Mouse (Mus musculus) embryonic facial prominence, embryonic 12.5 days (tissue): ENCODE data around the gene Ass1. TPM values are rescaled to one million over a fixed set of nuclear protein-coding genes. Genes with fewer than 3 reads are reported as not detected.
A peak's percentile ranks its signal among the peaks of the same experiment; 100 is the strongest.

Experiments
- ATAC-seq: fragments of 200-750 bp; cut with Nextera tagmentation; 2 replicates; pipeline ENCODE4 v1.8.0; 2017; ENCODE audit not compliant: insufficient number of reproducible peaks, insufficient read depth, low FRiP score, low TSS enrichment
- H3K27ac ChIP-seq: fragments of 300-500 bp; sonication (generic); 2 replicates; pipeline ENCODE4 v1.5.1; 2016; ENCODE audit warnings: mild to moderate bottlenecking
- H3K27me3 ChIP-seq: fragments of 300-500 bp; sonication (generic); 2 replicates; pipeline ENCODE4 v1.6.1; 2016; ENCODE audit warnings: mild to moderate bottlenecking, moderate library complexity
- H3K36me3 ChIP-seq: fragments of 300-500 bp; sonication (generic); 2 replicates; pipeline ENCODE4 v1.6.1; 2016; ENCODE audit warnings: mild to moderate bottlenecking
- H3K4me1 ChIP-seq: fragments of 300-500 bp; sonication (generic); 2 replicates; pipeline ENCODE4 v1.6.1; 2016
- H3K4me2 ChIP-seq: fragments of 300-500 bp; sonication (generic); replicated peaks from 2 replicates; pipeline ENCODE4 v1.6.1; 2016; ENCODE audit warnings: mild to moderate bottlenecking, moderate library complexity
- H3K4me3 ChIP-seq: fragments of 300-500 bp; sonication (generic); 2 replicates; pipeline ENCODE4 v1.5.1; 2016; ENCODE audit warnings: mild to moderate bottlenecking
- H3K9ac ChIP-seq: fragments of 300-500 bp; sonication (generic); 2 replicates; pipeline ENCODE4 v1.6.1; 2016; ENCODE audit warnings: mild to moderate bottlenecking, moderate library complexity
- H3K9me3 ChIP-seq: fragments of 300-500 bp; sonication (generic); 2 replicates; pipeline ENCODE4 v1.6.1; 2016; ENCODE audit warnings: mild to moderate bottlenecking, moderate library complexity
- WGBS: fragments of 180-500 bp; shearing (Covaris S2); methylation state at CpG from one replicate; pipeline ENCODE4 v1.1.7; 2016; 5-methylcytosine and 5-hydroxymethylcytosine counted together
- polyA plus RNA-seq: library from polyadenylated mRNA; unstranded; fragments of >200 nt; fragmentation: Nextera tagmentation; extraction: Ambion mirVana; gene quantifications from 2 replicates; pipeline ENCODE4 v1.2.1, GENCODE M21; 2016

Ass1 gene
- polyA plus RNA-seq, 1 experiment from 2014 or later, result 9.3 TPM

GRCm38 (mm10) chr2:31447536-31447935 is 22.5 kb upstream of the Ass1 start:
- Histone ChIP-seq H3K4me3 (no peak overlapping the region), H3K27ac (no peak overlapping the region), H3K36me3 (no peaks in the 10 kb centered on the region), H3K9ac (no peak overlapping the region), H3K4me2 (no peak overlapping the region), H3K27me3 (no peaks in the 10 kb centered on the region), H3K4me1 (peaks cover 41% of the 10 kb centered on the region), H3K9me3 (no peaks in the 10 kb centered on the region)
- ATAC-seq, result no peak
- 76% methylated on average over 2 of the region's 2 CpGs for whole genome bisulfite sequencing

GRCm38 (mm10) chr2:31448756-31449440 is 21.1 kb upstream of the Ass1 start:
- Histone ChIP-seq H3K4me1 (peaks cover 38% of the 10 kb centered on the region; the same call in 1 of the 2 replicates), H3K27ac (no peak overlapping the region)
- no peak for ATAC-seq

GRCm38 (mm10) chr2:31449441-31449815 is 20.6 kb upstream of the Ass1 start:
- Histone ChIP-seq H3K4me3 (no peak overlapping the region), H3K4me2 (no peak overlapping the region), H3K27ac (no peak overlapping the region), H3K4me1 (peaks cover 43% of the 10 kb centered on the region; the same call in 1 of the 2 replicates), H3K9ac (no peak overlapping the region), H3K9me3 (no peaks in the 10 kb centered on the region), H3K36me3 (no peaks in the 10 kb centered on the region), H3K27me3 (no peaks in the 10 kb centered on the region)
- ATAC-seq, result no peak
- 46% methylated on average over 4 of the region's 4 CpGs for WGBS

More at GRCm38 (mm10) chr2:31448756-31449440, 21.1 kb upstream of the Ass1 start:
- Histone ChIP-seq H3K4me2 (no peak overlapping the region), H3K4me3 (no peak overlapping the region), H3K9me3 (no peaks in the 10 kb centered on the region), H3K9ac (no peak overlapping the region), H3K27me3 (no peaks in the 10 kb centered on the region), H3K36me3 (no peaks in the 10 kb centered on the region)
- WGBS, result 45% methylated on average over 3 of the region's 3 CpGs

- ATAC-seq, result no peak
- H3K36me3 ChIP-seq, result no peaks in the 10 kb centered on the region
- H3K4me3 ChIP-seq, result no peak overlapping the region
- WGBS, result 93% methylated on average over 4 of the region's 4 CpGs
- H3K4me1 ChIP-seq, result peaks cover 47% of the 10 kb centered on the region; the same call in 1 of the 2 replicates
- H3K4me2 ChIP-seq, result no peak overlapping the region
- H3K27me3 ChIP-seq, result no peaks in the 10 kb centered on the region
- H3K27ac ChIP-seq, result no peak overlapping the region; the same call in 1 of the 2 replicates
- H3K9ac ChIP-seq, result no peak overlapping the region
- no peaks in the 10 kb centered on the region for H3K9me3 ChIP-seq
Measured at GRCm38 (mm10) chr2:31449902-31450301, 20.1 kb upstream of the Ass1 start.

- H3K4me1 ChIP-seq, result peaks cover 41% of the 10 kb centered on the region; the same call in 1 of the 2 replicates
- WGBS, result 40% methylated on average over 3 of the region's 3 CpGs
- ATAC-seq, result no peak
Measured at GRCm38 (mm10) chr2:31450661-31451060, 19.3 kb upstream of the Ass1 start.

GRCm38 (mm10) chr2:31451530-31451929 is 18.5 kb upstream of the Ass1 start:
- Histone ChIP-seq H3K27ac (no peak overlapping the region), H3K36me3 (no peaks in the 10 kb centered on the region), H3K27me3 (no peaks in the 10 kb centered on the region), H3K4me3 (no peak overlapping the region), H3K9ac (no peak overlapping the region), H3K4me1 (peaks cover 35% of the 10 kb centered on the region; the same call in 1 of the 2 replicates), H3K9me3 (no peaks in the 10 kb centered on the region), H3K4me2 (no peak overlapping the region)
- 36% methylated on average over 1 of the region's 1 CpGs for WGBS
- ATAC-seq, result no peak

More at GRCm38 (mm10) chr2:31450661-31451060, 19.3 kb upstream of the Ass1 start:
- H3K36me3 ChIP-seq, result no peaks in the 10 kb centered on the region
- no peak overlapping the region for H3K4me2 ChIP-seq
- H3K9ac ChIP-seq, result no peak overlapping the region
- no peak overlapping the region for H3K4me3 ChIP-seq
- H3K27ac ChIP-seq, result no peak overlapping the region
- H3K9me3 ChIP-seq, result no peaks in the 10 kb centered on the region
- no peaks in the 10 kb centered on the region for H3K27me3 ChIP-seq

- WGBS, result 82% methylated on average over 13 of the region's 13 CpGs
- H3K27ac ChIP-seq, result no peak overlapping the region
- ATAC-seq, result no peak
Measured at GRCm38 (mm10) chr2:31453011-31453410, 17.0 kb upstream of the Ass1 start.

GRCm38 (mm10) chr2:31453559-31454177 is 16.3 kb upstream of the Ass1 start:
- Histone ChIP-seq H3K27me3 (peaks cover 11% of the 10 kb centered on the region), H3K4me2 (no peak overlapping the region), H3K36me3 (no peaks in the 10 kb centered on the region), H3K9ac (no peak overlapping the region; the same call in 1 of the 2 replicates), H3K9me3 (no peaks in the 10 kb centered on the region), H3K4me3 (no peak overlapping the region), H3K4me1 (peaks cover 35% of the 10 kb centered on the region; the same call in 1 of the 2 replicates), H3K27ac (no peak overlapping the region)
- ATAC-seq, result no peak; the same call in 1 of the 2 replicates
- WGBS, result 38% methylated on average over 11 of the region's 11 CpGs

More at GRCm38 (mm10) chr2:31453011-31453410, 17.0 kb upstream of the Ass1 start:
- Histone ChIP-seq H3K4me3 (no peak overlapping the region), H3K9me3 (no peaks in the 10 kb centered on the region), H3K27me3 (0 out of 2 replicates have a peak, but pooled peaks cover 7% of the 10 kb centered on the region), H3K4me1 (peaks cover 35% of the 10 kb centered on the region; the same call in 1 of the 2 replicates), H3K4me2 (no peak overlapping the region), H3K36me3 (no peaks in the 10 kb centered on the region), H3K9ac (no peak overlapping the region)

- Histone ChIP-seq H3K4me2 (no peak overlapping the region), H3K36me3 (no peaks in the 10 kb centered on the region), H3K9ac (no peak overlapping the region), H3K27ac (0 out of 2 replicates have a peak overlapping the region, but pooled peaks have one; percentile 23), H3K9me3 (no peaks in the 10 kb centered on the region), H3K27me3 (peaks cover 17% of the 10 kb centered on the region), H3K4me3 (no peak overlapping the region), H3K4me1 (peaks cover 35% of the 10 kb centered on the region; the same call in 1 of the 2 replicates)
- no peak for ATAC-seq
- WGBS, result 50% methylated on average over 8 of the region's 8 CpGs
Measured at GRCm38 (mm10) chr2:31454280-31454679, 15.7 kb upstream of the Ass1 start.

- 81% methylated on average over 7 of the region's 7 CpGs for WGBS
- Histone ChIP-seq H3K4me2 (no peak overlapping the region), H3K27me3 (peaks cover 29% of the 10 kb centered on the region), H3K9ac (no peak overlapping the region), H3K4me1 (peaks cover 28% of the 10 kb centered on the region), H3K27ac (no peak overlapping the region), H3K9me3 (no peaks in the 10 kb centered on the region), H3K36me3 (no peaks in the 10 kb centered on the region), H3K4me3 (no peak overlapping the region)
- ATAC-seq, result no peak
Measured at GRCm38 (mm10) chr2:31455418-31455817, 14.6 kb upstream of the Ass1 start.

- no peak overlapping the region for H3K27ac ChIP-seq
- H3K36me3 ChIP-seq, result no peaks in the 10 kb centered on the region
- H3K9ac ChIP-seq, result no peak overlapping the region
- no peak overlapping the region for H3K4me2 ChIP-seq
- no peak for ATAC-seq
- H3K4me1 ChIP-seq, result peaks cover 17% of the 10 kb centered on the region; the same call in 1 of the 2 replicates
- H3K27me3 ChIP-seq, result peaks cover 40% of the 10 kb centered on the region
- no peak overlapping the region for H3K4me3 ChIP-seq
- H3K9me3 ChIP-seq, result no peaks in the 10 kb centered on the region
- 37% methylated on average over 5 of the region's 5 CpGs for WGBS
Measured at GRCm38 (mm10) chr2:31458460-31458859, 11.5 kb upstream of the Ass1 start.
